Mouse (Mus musculus) liver, adult (tissue): ENCODE measurements around the gene Padi6.
A peak's percentile ranks its signal among the peaks of the same experiment; 100 is the strongest.

Experiments
- GATA4 ChIP-seq: IDR thresholded peaks from 2 replicates; pipeline ENCODE4 v1.6.1; 2014; ENCODE audit warnings: mild to moderate bottlenecking, low read length; ENCODE audit not compliant: insufficient replicate concordance

The Padi6 gene

DNA sequence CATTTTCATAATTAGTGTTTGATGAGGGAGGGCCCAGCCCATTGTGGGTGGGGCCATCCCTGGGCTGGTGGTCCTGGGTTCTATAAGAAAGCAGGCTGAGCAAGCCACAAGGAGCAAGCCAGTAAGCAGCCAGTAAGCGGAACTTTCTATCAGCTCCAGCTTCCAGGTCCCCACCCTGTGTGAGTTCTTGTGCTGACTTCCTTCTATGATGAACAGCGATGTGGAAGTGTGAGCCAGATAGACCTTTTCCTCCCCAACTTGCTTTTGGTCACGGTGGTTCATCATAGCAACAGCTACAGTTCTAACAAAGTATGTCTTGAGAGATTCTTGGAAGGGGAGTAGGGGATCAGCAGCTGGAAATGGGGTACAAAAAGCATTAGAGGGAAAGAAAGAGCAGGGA lies 23.5 kb upstream of the Padi6 start:
- peak; percentile 79; the same call in 1 of the 2 replicates for TF ChIP-seq GATA4

GRCm38 (mm10) chr4:140763158-140763557 lies 20.7 kb upstream of the Padi6 start:
- no peak for TF ChIP-seq GATA4

- no peak for TF ChIP-seq GATA4
These were observed 19.2 kb upstream of the Padi6 start for GRCm38 (mm10) chr4:140761601-140762000.

- TF ChIP-seq GATA4, result no peak
These were observed 13.4 kb upstream of the Padi6 start for GRCm38 (mm10) chr4:140755811-140756210.

- TF ChIP-seq GATA4, result no peak
These were observed 10.9 kb upstream of the Padi6 start for GRCm38 (mm10) chr4:140753366-140753765.

GRCm38 (mm10) chr4:140750328-140750727 lies 7.9 kb upstream of the Padi6 start:
- TF ChIP-seq GATA4, result no peak

GRCm38 (mm10) chr4:140747978-140748377 lies 5.5 kb upstream of the Padi6 start:
- no peak for TF ChIP-seq GATA4

DNA sequence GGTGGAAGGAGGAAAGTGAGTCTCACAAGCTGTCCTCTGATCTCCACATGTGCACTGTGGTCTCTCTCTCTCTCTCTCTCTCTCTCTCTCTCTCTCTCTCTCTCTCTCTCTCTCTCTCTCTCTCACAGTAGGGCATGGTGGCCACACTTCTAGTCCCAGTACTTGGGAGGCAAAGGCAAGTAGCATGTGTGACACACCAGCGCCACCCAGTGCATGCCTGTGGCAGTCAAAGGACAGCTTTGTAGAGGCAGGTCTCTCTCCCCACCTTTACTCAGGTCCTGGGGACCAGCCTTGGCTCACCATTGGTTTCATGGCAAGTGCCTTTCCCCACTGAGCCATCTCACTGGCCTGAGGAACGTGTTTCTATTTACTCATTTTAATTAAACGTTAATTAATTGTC lies 2.2 kb upstream of the Padi6 start:
- no peak for TF ChIP-seq GATA4

DNA sequence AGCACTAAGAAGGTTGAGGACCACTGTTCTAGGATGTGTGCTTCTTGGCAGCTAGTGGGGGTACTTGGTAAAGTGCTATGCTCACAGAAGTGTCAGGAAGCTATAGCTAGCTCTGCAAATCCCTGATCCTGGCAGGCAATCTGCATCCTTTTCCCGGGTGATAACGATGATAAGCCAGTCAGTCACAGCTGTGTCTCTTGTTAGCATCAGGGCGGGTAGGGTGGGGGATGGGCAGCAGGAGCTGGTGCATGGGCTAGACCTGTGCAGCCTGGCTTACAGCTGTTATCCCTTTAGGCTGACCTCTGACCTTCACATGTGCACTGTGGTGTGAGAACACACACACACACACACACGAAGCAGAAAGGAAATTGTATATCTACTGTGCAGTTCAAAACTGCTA lies 643 bp upstream of the Padi6 start:
- peak; percentile 29; the same call in 1 of the 2 replicates for TF ChIP-seq GATA4

GRCm38 (mm10) chr4:140741401-140741800 lies 1.0 kb downstream of the Padi6 start:
- TF ChIP-seq GATA4, result no peak

DNA sequence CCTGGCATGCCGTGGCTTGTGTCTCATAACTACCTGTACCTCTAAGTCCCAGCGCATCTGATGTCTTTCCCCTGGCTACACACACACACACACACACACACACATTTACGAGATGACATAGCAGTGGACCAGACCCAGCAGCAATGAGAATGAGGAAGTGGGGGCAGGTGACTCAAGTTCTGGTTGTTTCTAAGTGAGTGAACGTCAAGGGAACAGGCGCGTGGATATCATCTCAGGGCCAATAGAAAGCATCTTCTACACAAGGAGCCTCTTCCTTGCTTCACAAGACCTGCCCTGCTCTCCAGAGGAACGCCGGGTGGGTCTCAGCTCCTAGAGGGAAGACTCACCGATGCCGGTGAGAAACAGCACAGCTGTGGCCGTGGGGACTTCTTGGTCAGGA lies 1.8 kb downstream of the Padi6 start:
- TF ChIP-seq GATA4, result no peak

DNA sequence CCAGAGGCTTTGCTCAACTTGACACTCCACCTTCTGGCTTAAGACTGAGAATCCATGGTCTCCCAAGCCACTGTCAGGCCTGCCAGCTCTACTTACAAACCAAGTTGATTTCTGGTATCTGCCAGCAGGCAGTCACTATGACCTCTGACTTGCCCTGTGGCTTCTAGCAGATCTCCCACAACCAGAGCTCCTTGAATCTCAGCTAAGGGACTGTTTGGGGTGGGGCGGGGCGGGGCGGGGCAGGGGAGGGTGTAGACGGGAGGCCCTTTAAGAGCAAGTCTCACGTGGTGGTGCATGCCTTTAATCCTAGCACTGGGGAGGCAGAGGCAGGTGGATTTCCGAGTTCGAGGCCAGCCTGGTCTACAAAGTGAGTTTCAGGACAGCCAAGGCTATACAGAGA lies 9.6 kb downstream of the Padi6 start:
- TF ChIP-seq GATA4, result no peak

GRCm38 (mm10) chr4:140731654-140732053 lies 10.8 kb downstream of the Padi6 start:
- TF ChIP-seq GATA4, result no peak

DNA sequence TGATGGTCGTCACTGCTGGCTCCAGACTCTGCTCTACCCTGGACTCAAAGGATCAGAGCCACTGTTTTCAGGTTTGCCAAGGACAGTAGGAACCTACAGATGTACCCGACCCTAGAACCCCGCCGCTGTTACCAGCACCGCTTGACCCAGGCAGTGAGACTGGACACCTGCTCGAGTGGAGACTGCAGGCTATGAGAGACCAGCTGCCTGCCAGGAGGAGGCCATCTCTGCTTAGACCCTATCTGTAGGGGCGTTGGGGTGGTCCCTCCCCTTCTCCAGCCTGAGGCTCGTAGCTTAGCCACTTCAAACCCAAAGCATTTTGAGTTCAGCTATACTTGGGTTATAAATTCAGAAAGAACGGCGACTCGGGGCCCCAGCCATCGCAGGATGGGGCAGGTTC lies 15.5 kb downstream of the Padi6 start:
- TF ChIP-seq GATA4, result no peak

DNA sequence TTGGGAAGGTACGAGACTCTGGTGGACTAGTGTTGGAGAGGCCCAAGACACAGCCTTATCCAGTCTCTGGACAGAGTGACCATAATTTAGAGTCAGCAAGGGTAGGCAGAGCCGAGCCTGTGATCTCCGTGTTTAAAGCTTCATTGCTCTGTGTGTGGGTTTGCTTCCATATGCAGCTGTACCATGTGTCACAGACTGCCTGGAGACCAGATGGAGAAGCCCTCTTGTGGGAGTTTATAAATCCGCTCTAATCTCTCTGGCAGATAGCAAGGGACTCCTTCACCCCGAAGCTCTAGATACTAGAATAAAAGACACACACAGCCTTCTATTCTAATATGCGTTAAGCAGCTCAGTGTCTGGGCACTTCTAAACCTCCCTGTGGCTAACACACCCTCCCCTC lies 17.7 kb downstream of the Padi6 start:
- TF ChIP-seq GATA4, result no peak

DNA sequence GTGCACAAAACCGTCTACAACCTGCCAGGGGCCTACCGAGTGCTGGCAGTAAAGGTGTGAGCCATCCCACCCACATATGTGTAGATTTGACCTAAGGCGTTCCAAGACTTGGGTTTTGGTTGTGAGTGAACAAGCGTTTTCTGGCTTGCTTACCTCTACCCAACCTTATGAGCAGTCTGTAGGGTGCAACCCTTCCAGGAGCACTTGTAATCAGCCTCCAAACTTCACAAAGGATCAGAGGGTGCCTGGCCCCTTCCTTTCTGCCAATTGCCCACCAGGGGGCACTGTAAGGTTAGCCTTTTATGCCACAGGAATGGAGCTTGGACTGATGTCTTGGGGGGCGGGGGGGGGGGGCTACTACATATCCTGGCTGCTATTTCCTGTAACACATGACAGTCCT lies 18.6 kb downstream of the Padi6 start:
- no peak for TF ChIP-seq GATA4

DNA sequence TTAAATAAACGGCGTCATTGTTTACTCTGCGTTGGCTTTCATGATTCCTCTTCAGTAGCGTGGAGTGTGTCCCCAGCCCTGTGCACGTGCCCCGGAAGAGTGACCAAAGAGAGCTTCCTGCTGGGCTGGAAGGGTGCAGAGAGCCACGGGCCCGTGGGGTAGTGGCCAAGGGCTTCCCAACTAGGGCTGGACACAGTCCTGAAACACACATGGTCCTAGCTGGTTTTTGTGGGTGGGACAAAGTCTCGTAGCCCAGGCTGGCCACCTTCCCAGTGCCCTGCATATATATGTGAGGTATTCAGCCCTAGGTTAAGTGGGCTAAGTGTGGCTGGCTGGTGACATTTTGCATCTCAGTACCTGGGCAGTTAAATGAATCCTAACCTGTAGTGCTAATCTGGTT lies 19.3 kb downstream of the Padi6 start:
- TF ChIP-seq GATA4, result no peak

DNA sequence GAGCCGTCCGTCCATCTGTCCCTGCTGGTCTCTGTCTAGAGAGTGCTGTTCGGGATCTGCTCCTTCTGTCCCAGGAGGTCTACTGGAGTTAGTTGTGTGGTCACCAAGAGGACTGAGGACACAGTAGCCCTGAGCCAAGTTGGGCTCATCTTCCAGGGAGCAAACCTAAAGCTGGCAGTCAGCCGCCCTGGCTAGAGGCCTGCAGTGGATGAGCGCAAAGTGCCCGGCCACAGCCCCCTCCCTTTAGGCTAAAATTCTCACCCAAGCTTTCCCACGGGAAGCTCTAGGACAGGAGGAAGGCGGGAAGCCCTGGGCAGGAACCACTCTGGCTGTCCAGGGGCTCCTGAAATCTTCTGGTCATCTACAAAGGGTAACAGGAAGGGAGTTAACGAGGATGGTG lies 19.7 kb downstream of the Padi6 start:
- TF ChIP-seq GATA4, result no peak
